Mouse (Mus musculus): ENCODE measurements around the gene Iqcf1. TPM values are rescaled to one million over a fixed set of nuclear protein-coding genes. Genes with fewer than 3 reads are reported as not detected.
"Not testable (repeated sequence)": the region's sequence is repeated elsewhere in the genome, so short reads cannot be mapped to it uniquely, and the experiment has no call there.

The Iqcf1 gene
- total RNA-seq, 4 experiments from 2014 or later: not detected

- no peak for DNase-seq (ENCODE audit: low spot score)
Observed at GRCm38 (mm10) chr9:106482578-106483115, 17.1 kb upstream of the Iqcf1 start.

GRCm38 (mm10) chr9:106483136-106483535, 16.6 kb upstream of the Iqcf1 start:
- DNase-seq (ENCODE audit: low spot score): no peak

- DNase-seq (ENCODE audit: low spot score): no peak
Observed at GRCm38 (mm10) chr9:106483606-106484005, 16.2 kb upstream of the Iqcf1 start.

GRCm38 (mm10) chr9:106485076-106485475, 14.7 kb upstream of the Iqcf1 start:
- no peak for DNase-seq (ENCODE audit: low spot score)

GRCm38 (mm10) chr9:106487602-106488001, 12.2 kb upstream of the Iqcf1 start:
- DNase-seq (ENCODE audit: low spot score): not testable (repeated sequence)

- DNase-seq (ENCODE audit: low spot score): no peak
Observed at GRCm38 (mm10) chr9:106501846-106502245, 2.1 kb downstream of the Iqcf1 start.

- no peak for DNase-seq (ENCODE audit: low spot score)
Observed at GRCm38 (mm10) chr9:106504246-106504645, 4.5 kb downstream of the Iqcf1 start.

GRCm38 (mm10) chr9:106509356-106509755, 9.6 kb downstream of the Iqcf1 start:
- no peak for DNase-seq (ENCODE audit: low spot score)

- DNase-seq (ENCODE audit: low spot score): no peak
Observed at GRCm38 (mm10) chr9:106512729-106513450, 13.1 kb downstream of the Iqcf1 start.

- DNase-seq (ENCODE audit: low spot score): no peak
Observed at GRCm38 (mm10) chr9:106513566-106513965, 13.8 kb downstream of the Iqcf1 start.

GRCm38 (mm10) chr9:106514273-106514672, 14.5 kb downstream of the Iqcf1 start, which contains the start of gene Iqcf5:
TSS of gene Iqcf5 (plus strand) at chr9:106514573.
- DNase-seq (ENCODE audit: low spot score): no peak

GRCm38 (mm10) chr9:106519433-106519832, 19.7 kb downstream of the Iqcf1 start:
- no peak for DNase-seq (ENCODE audit: low spot score)

- DNase-seq (ENCODE audit: low spot score): no peak
Observed at GRCm38 (mm10) chr9:106519909-106520308, 20.1 kb downstream of the Iqcf1 start.

- DNase-seq (ENCODE audit: low spot score): no peak
Observed at GRCm38 (mm10) chr9:106531833-106532232, 32.1 kb downstream of the Iqcf1 start.

- no peak for DNase-seq (ENCODE audit: low spot score)
Observed at GRCm38 (mm10) chr9:106534296-106534695, 34.5 kb downstream of the Iqcf1 start.

- DNase-seq (ENCODE audit: low spot score): no peak
Observed at GRCm38 (mm10) chr9:106534975-106535374, 35.2 kb downstream of the Iqcf1 start.

Other genes starting within 250 kb of the Iqcf1 start
- gene Poc1a, start 218.9 kb upstream of the Iqcf1 start, total RNA-seq (2022): 1 to 10 TPM; 3.2 to 4.9 (median 4.7) TPM
- 10 to 100 TPM; 53.4 to 67.0 (median 62.7) TPM for gene Dusp7, start 131.3 kb upstream of the Iqcf1 start, total RNA-seq (2022)
- gene Rpl29, start 70.5 kb upstream of the Iqcf1 start, total RNA-seq (2022): 100 to 1,000 TPM; 256 to 304 (median 274) TPM
- gene Acy1, start 61.6 kb upstream of the Iqcf1 start, total RNA-seq (2022): 10 to 100 TPM; 23.1 to 28.9 (median 25.7) TPM
- gene Abhd14b, start 52.5 kb upstream of the Iqcf1 start, total RNA-seq (2022): 10 to 100 TPM in 2 of 4 experiments, 1 to 10 TPM in 2; 6.0 to 11.8 (median 9.6) TPM
- gene Abhd14a, start 52.3 kb upstream of the Iqcf1 start, total RNA-seq (2022): 10 to 100 TPM; 17.5 to 20.6 (median 19.5) TPM
- 10 to 100 TPM; 72.2 to 76.0 (median 74.5) TPM for gene Pcbp4, start 46.7 kb upstream of the Iqcf1 start, total RNA-seq (2022)
- under 1 TPM in 1 of 4 experiments, not detected in 3; 0.19 TPM for gene Gpr62, start 34.0 kb upstream of the Iqcf1 start, total RNA-seq (2022)
- gene Rrp9, start 24.0 kb upstream of the Iqcf1 start, total RNA-seq (2022): 10 to 100 TPM; 22.5 to 28.3 (median 24.1) TPM
- 10 to 100 TPM; 32.5 to 56.0 (median 41.7) TPM for gene Parp3, start 23.0 kb upstream of the Iqcf1 start, total RNA-seq (2022)
- not detected for gene Iqcf5, start 14.6 kb downstream of the Iqcf1 start, total RNA-seq (2022)
- gene Iqcf3, start 61.7 kb downstream of the Iqcf1 start, total RNA-seq (2022): not detected
- not detected for gene Iqcf4, start 71.0 kb downstream of the Iqcf1 start, total RNA-seq (2022)
- gene Iqcf6, start 126.6 kb downstream of the Iqcf1 start, total RNA-seq (2022): not detected
- gene Grm2, start 156.1 kb downstream of the Iqcf1 start, total RNA-seq (2022): not detected
- 10 to 100 TPM; 46.0 to 53.2 (median 47.4) TPM for gene Tex264, start 186.0 kb downstream of the Iqcf1 start, total RNA-seq (2022)